Mouse (Mus musculus) cortical plate, adult 2 months (tissue): ENCODE results near the gene C77080.

ENCODE experiments used
- CTCF ChIP-seq: fragments of 200-500 bp; IDR thresholded peaks from 2 replicates; pipeline ENCODE4 v1.5.1; 2011; ENCODE audit warnings: mild to moderate bottlenecking, control low read depth, low read length; ENCODE audit not compliant: insufficient read depth; ENCODE audit errors: extremely low read depth
- POLR2A ChIP-seq: fragments of 200-500 bp; IDR thresholded peaks from 2 replicates; pipeline ENCODE4 v1.6.1; 2011; ENCODE audit warnings: mild to moderate bottlenecking, low read length, control low read depth; ENCODE audit not compliant: insufficient read depth; ENCODE audit errors: extremely low read depth

DNA sequence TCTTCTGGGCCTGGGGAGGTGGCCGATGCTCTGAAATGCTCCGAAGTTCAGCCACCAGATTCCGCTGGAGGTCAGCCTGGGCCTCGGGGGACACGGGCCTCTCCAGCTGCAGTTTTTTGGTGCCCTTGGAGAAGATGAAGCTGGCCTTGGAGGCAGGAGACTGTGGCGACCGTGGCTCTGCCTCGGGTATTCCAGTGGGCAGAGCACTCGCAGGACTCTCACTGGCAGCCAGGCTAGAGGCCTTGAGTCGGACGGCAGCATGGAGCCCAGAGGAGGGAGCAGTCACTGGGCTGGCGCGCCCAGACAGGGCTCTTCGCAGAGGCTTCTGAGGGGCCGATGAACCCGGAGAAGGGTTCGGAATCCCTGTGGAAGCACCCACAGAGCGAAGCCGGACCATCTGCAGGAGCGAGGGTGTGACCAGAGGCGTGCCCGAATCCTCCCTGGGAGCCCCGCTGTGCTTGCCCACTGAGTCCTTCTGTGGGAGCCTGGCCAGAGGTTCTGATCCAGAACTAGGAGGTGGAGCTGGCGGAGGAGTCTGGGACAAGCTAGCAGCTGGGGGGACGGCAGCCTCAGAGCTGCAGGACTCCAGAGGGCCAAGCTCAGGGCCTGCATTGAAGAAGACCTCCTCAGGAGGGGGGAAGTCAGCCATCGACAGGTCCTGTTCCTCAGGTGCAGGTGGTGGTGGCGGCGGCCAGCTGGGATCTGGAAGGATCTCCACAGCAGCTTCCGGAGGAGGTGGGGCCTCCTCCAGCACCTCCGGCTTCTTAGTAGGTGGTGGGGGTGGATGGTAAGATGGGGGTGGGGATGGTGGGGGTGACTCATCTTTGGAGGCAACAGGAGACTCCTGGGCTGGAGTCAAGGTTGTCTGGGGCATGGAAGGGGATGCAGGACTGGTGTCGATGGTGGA, 38.9 kb downstream of the C77080 start:
- TF ChIP-seq CTCF (no peak), POLR2A (no peak)
